Mouse (Mus musculus): ENCODE data around the gene Nop16.

- TF ChIP-seq EP300 (IDR thresholded peaks at IDR 0.05; ENCODE audit: insufficient read depth, low read depth, low read length): no peak
- no peak for TF ChIP-seq POLR2A (IDR thresholded peaks at IDR 0.05; ENCODE audit: insufficient read depth, low read length)
These were observed 42.9 kb upstream of the Nop16 start for GRCm38 (mm10) chr13:54632731-54633277.

Measured in ES-Bruce4 (cell line).